Mouse (Mus musculus): Measurements from ENCODE around the gene Mllt3. TPM values are rescaled to one million over a fixed set of nuclear protein-coding genes. Genes with fewer than 3 reads are reported as not detected.

Mllt3 gene
- polyA plus RNA-seq, 1 experiment from 2014 or later: 110 TPM

DNA sequence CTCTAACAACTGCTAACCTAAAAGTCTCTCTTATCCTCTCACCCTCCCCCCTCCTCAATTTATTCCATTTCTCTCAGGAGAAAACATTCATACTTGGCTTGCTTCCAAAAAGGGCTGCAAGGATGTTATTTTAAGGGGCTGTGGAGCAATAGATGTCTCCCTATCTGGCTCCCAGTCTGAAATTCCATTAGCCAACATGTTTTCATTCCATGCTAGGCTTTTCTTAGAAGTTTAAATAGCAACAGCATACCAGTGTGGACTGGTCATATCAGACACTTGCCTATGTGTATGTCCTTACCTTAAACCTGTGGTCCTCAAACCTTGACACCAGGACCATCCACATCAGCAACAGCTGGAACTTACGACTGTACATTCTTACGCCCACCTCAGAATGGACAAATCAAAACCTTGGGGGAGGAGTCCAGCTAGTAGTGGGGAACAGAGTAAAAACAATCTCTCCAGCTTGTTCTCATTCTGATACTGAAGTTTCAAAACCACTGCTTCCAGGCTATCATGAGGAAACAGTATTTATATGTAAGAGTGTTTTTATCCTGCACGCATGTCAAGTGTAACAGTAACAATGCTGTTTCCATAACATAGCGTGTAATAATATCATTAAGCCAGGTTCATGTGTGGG, 99.3 kb downstream of the Mllt3 start:
- no peaks in the 10 kb centered on the region for H3K36me3 ChIP-seq
- no peaks in the 10 kb centered on the region for H3K27me3 ChIP-seq
- 86% methylated on average over 4 of the region's 4 CpGs for WGBS
- H3K4me1 ChIP-seq (replicated peaks): peaks cover 38% of the 10 kb centered on the region
- no peak overlapping the region for H3K9ac ChIP-seq
- no peak overlapping the region for H3K4me2 ChIP-seq
- H3K9me3 ChIP-seq: no peaks in the 10 kb centered on the region
- no peak overlapping the region for H3K4me3 ChIP-seq
- H3K27ac ChIP-seq: no peak overlapping the region
- ATAC-seq (ENCODE audit: low FRiP score): 0 out of 2 replicates have a peak, but pooled peaks have one; percentile 2

GRCm38 (mm10) chr4:87930356-87931245, 102.6 kb downstream of the Mllt3 start:
- Histone ChIP-seq H3K4me2 (no peak overlapping the region), H3K4me1 (replicated peaks) (peaks cover 38% of the 10 kb centered on the region), H3K9me3 (no peaks in the 10 kb centered on the region), H3K9ac (no peak overlapping the region), H3K4me3 (no peak overlapping the region), H3K36me3 (no peaks in the 10 kb centered on the region), H3K27me3 (no peaks in the 10 kb centered on the region), H3K27ac (no peak overlapping the region)
- WGBS: 88% methylated on average over 8 of the region's 8 CpGs
- ATAC-seq (ENCODE audit: low FRiP score): no peak

GRCm38 (mm10) chr4:87928603-87929199, 104.5 kb downstream of the Mllt3 start:
- 67% methylated on average over 3 of the region's 3 CpGs for WGBS
- H3K27me3 ChIP-seq: no peaks in the 10 kb centered on the region

DNA sequence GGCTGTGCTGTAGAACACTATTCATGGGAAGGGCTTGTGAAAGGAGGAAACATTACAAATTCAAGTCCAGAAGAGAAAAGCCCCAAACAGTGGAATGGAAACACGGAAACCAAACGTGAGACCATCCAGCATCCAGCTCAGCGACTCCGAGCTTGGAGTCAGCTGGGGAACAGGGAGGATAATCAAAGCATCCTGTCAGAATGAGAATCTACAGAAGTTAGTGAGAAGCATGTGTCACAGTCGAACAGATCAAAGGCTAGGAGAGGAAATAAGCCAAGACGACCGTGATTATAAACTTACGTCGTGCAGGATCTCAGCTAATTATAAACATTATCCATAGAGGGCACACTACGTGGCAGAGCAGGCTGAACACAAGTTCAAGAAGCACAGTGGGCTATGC, 105.8 kb downstream of the Mllt3 start:
- no peaks in the 10 kb centered on the region for H3K27me3 ChIP-seq
- H3K4me3 ChIP-seq: no peak overlapping the region
- no peaks in the 10 kb centered on the region for H3K9me3 ChIP-seq
- H3K4me2 ChIP-seq: no peak overlapping the region
- no peak for ATAC-seq (ENCODE audit: low FRiP score)
- 71% methylated on average over 10 of the region's 10 CpGs for WGBS
- H3K27ac ChIP-seq: no peak overlapping the region
- no peaks in the 10 kb centered on the region for H3K36me3 ChIP-seq
- H3K4me1 ChIP-seq (replicated peaks): peaks cover 15% of the 10 kb centered on the region
- no peak overlapping the region for H3K9ac ChIP-seq

More at GRCm38 (mm10) chr4:87928603-87929199, 104.5 kb downstream of the Mllt3 start:
- Histone ChIP-seq H3K9me3 (no peaks in the 10 kb centered on the region), H3K4me2 (no peak overlapping the region), H3K9ac (no peak overlapping the region), H3K4me3 (no peak overlapping the region), H3K36me3 (no peaks in the 10 kb centered on the region), H3K27ac (no peak overlapping the region), H3K4me1 (replicated peaks) (peaks cover 21% of the 10 kb centered on the region)
- ATAC-seq (ENCODE audit: low FRiP score): no peak

GRCm38 (mm10) chr4:87920664-87921063, 112.5 kb downstream of the Mllt3 start:
- H3K27ac ChIP-seq: no peak overlapping the region
- no peak overlapping the region for H3K9ac ChIP-seq
- H3K9me3 ChIP-seq: no peaks in the 10 kb centered on the region
- no peak overlapping the region for H3K4me3 ChIP-seq
- ATAC-seq (ENCODE audit: low FRiP score): no peak
- peaks cover 7% of the 10 kb centered on the region; the same call in 1 of the 2 replicates for H3K4me1 ChIP-seq (replicated peaks)
- no peaks in the 10 kb centered on the region for H3K27me3 ChIP-seq
- H3K4me2 ChIP-seq: no peak overlapping the region
- no peaks in the 10 kb centered on the region for H3K36me3 ChIP-seq
- WGBS: 89% methylated on average over 8 of the region's 8 CpGs

DNA sequence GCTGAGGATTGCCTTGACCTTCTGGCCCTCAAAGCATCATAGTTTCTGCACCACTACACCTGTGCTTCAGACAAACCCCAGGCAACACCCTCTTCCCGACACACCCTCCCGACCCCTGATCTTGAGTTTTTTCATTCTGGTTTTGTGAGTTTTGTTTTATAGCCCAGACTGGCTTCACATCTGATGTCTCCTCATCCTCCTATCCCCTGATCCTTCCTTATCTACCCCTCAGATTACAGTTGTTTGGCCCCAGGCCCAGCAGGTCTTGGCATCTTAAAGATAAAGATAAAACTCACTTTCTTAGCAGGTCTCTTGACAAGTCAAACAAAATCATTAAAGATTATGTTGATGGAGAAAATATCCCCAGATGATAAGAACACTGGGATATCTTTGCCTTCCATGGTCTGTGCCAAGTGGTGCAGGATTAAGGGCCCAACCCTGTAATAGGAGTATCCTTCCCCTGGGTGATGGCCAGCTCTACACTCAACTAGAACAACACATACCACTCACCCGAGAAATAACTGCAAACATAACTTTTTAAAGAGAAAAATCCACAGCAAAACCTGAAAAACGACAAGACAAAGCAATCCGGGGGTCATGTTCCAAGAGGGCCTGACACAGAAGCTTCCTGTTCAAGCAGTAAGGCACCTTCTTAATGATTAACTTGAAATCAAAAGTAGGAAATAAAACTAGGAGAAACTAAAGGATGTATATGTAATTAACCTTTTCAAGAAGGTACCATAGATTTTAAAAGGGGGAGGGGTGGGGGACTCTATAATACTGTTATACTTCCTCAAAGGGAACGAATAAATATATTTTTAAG, 121.8 kb downstream of the Mllt3 start:
- no peak for ATAC-seq (ENCODE audit: low FRiP score)
- H3K27ac ChIP-seq: no peak overlapping the region
- no peaks in the 10 kb centered on the region for H3K27me3 ChIP-seq
- H3K36me3 ChIP-seq: no peaks in the 10 kb centered on the region
- no peak overlapping the region for H3K4me2 ChIP-seq
- no peaks in the 10 kb centered on the region for H3K9me3 ChIP-seq
- H3K9ac ChIP-seq: no peak overlapping the region
- no peak overlapping the region for H3K4me3 ChIP-seq
- WGBS: 72% methylated on average over 6 of the region's 6 CpGs
- peaks cover 15% of the 10 kb centered on the region for H3K4me1 ChIP-seq (replicated peaks)

DNA sequence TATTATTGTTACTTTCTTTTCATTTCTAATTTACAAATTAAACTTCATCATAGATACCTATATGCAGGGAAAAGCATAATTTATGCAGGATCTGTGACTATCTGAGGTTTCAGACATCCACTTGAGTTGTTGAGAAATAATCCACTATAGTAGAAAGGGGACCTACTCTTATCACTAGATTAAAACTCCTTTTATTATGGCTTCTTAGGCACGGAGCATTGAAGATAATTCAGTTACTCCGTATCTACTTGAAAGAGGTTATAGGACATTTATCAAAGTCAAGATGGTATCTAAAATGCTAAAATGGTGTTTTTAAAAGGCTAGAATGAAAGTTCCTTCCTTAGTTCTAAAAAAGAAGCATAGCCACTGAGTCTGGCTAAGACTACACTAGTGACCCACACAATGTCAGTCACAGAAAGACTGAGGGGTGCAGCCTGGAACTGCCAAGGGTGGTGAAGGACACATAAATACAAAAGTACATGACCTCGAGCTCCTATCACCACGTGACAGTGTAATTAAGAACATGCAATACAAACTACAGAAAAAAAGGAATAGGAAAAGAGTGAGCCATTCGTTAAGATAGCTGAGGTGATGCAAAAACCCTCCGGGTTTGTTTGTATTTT, 127.9 kb downstream of the Mllt3 start:
- Histone ChIP-seq H3K9ac (no peak overlapping the region), H3K4me1 (replicated peaks) (peaks cover 6% of the 10 kb centered on the region), H3K4me3 (no peak overlapping the region), H3K27me3 (no peaks in the 10 kb centered on the region), H3K36me3 (no peaks in the 10 kb centered on the region), H3K4me2 (no peak overlapping the region), H3K9me3 (no peaks in the 10 kb centered on the region), H3K27ac (no peak overlapping the region)
- 80% methylated on average over 6 of the region's 6 CpGs for WGBS
- ATAC-seq (ENCODE audit: low FRiP score): no peak

- H3K27ac ChIP-seq: no peak overlapping the region
- H3K4me2 ChIP-seq: no peak overlapping the region
- no peaks in the 10 kb centered on the region for H3K36me3 ChIP-seq
- WGBS: 92% methylated on average over 1 of the region's 1 CpGs
- peaks cover 6% of the 10 kb centered on the region for H3K4me1 ChIP-seq (replicated peaks)
- ATAC-seq (ENCODE audit: low FRiP score): no peak
- no peak overlapping the region for H3K9ac ChIP-seq
- H3K27me3 ChIP-seq: no peaks in the 10 kb centered on the region
- H3K4me3 ChIP-seq: no peak overlapping the region
- no peaks in the 10 kb centered on the region for H3K9me3 ChIP-seq
Observed at GRCm38 (mm10) chr4:87904722-87905121, 128.4 kb downstream of the Mllt3 start.

GRCm38 (mm10) chr4:87902584-87902983, 130.6 kb downstream of the Mllt3 start:
- Histone ChIP-seq H3K4me2 (no peak overlapping the region), H3K36me3 (no peaks in the 10 kb centered on the region), H3K4me3 (no peak overlapping the region), H3K27ac (no peak overlapping the region), H3K27me3 (no peaks in the 10 kb centered on the region), H3K4me1 (replicated peaks) (peaks cover 6% of the 10 kb centered on the region), H3K9me3 (no peaks in the 10 kb centered on the region), H3K9ac (no peak overlapping the region)
- ATAC-seq (ENCODE audit: low FRiP score): no peak
- WGBS: 93% methylated on average over 4 of the region's 4 CpGs

- no peaks in the 10 kb centered on the region; the same call in 1 of the 2 replicates for H3K4me1 ChIP-seq (replicated peaks)
- H3K27me3 ChIP-seq: no peaks in the 10 kb centered on the region
- H3K4me3 ChIP-seq: no peak overlapping the region
- H3K9me3 ChIP-seq: no peaks in the 10 kb centered on the region
- no peak overlapping the region for H3K27ac ChIP-seq
- H3K4me2 ChIP-seq: no peak overlapping the region
- H3K9ac ChIP-seq: no peak overlapping the region
- 50% methylated on average over 1 of the region's 1 CpGs for WGBS
- no peaks in the 10 kb centered on the region for H3K36me3 ChIP-seq
- no peak for ATAC-seq (ENCODE audit: low FRiP score)
Observed at GRCm38 (mm10) chr4:87901166-87901565, 132.0 kb downstream of the Mllt3 start.

DNA sequence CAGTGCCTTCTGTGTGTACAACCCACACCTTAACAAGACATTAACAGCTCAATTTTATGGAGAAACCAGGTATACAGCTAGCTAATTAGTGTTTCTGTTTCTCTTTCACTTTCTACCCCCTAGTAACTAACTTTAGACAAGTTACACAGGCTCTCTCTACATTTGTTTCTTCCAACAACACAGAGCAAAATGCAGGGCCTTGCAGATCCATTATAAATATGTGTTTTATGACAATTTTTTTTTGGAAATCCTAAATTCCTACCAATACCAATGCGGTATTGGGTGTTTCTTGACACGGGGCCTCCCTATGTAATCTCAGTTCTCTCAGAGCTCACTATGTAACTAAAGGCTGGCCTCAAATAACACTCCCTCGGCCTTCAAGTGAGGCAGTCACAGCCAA, 139.7 kb downstream of the Mllt3 start:
- H3K27me3 ChIP-seq: no peaks in the 10 kb centered on the region
- no peaks in the 10 kb centered on the region for H3K9me3 ChIP-seq
- no peak overlapping the region for H3K4me3 ChIP-seq
- no peak overlapping the region for H3K9ac ChIP-seq
- no peak for ATAC-seq (ENCODE audit: low FRiP score)
- peaks cover 24% of the 10 kb centered on the region for H3K4me1 ChIP-seq (replicated peaks)
- H3K4me2 ChIP-seq: no peak overlapping the region
- H3K27ac ChIP-seq: no peak overlapping the region
- H3K36me3 ChIP-seq: no peaks in the 10 kb centered on the region
- 92% methylated on average over 3 of the region's 3 CpGs for whole genome bisulfite sequencing

Data from hindbrain, embryonic 13.5 days (tissue).